Mouse (Mus musculus) kidney, embryonic 16.5 days (tissue): Measurements from ENCODE around the gene 9130019O22Rik. TPM values are rescaled to one million over a fixed set of nuclear protein-coding genes. Genes with fewer than 3 reads are reported as not detected.
"Not testable (repeated sequence)": the region's sequence is repeated elsewhere in the genome, so short reads cannot be mapped to it uniquely, and the experiment has no call there.

Source experiments
- ATAC-seq: fragments of 200-750 bp; cut with Nextera tagmentation; 2 replicates; pipeline ENCODE4 v1.8.0; 2017; ENCODE audit warnings: moderate TSS enrichment; ENCODE audit not compliant: low FRiP score, low TSS enrichment
- H3K27ac ChIP-seq: fragments of 300-500 bp; sonication (generic); 2 replicates; pipeline ENCODE4 v1.5.1; 2014; ENCODE audit warnings: low read length
- H3K27me3 ChIP-seq: fragments of 300-500 bp; sonication (generic); 2 replicates; pipeline ENCODE4 v1.6.1; 2014; ENCODE audit warnings: low read length, control low read depth, mixed read lengths; ENCODE audit not compliant: insufficient read depth
- H3K36me3 ChIP-seq: fragments of 300-500 bp; sonication (generic); 2 replicates; pipeline ENCODE4 v1.6.1; 2014; ENCODE audit warnings: low read length, control low read depth, mixed read lengths; ENCODE audit not compliant: insufficient read depth
- H3K4me1 ChIP-seq: fragments of 300-500 bp; sonication (generic); 2 replicates; pipeline ENCODE4 v1.6.1; 2014; ENCODE audit warnings: low read length, control low read depth, mixed read lengths; ENCODE audit not compliant: insufficient read depth
- H3K4me2 ChIP-seq: fragments of 300-500 bp; sonication (generic); replicated peaks from 2 replicates; pipeline ENCODE4 v1.6.1; 2014; ENCODE audit warnings: low read depth, low read length
- H3K4me3 ChIP-seq: fragments of 300-500 bp; sonication (generic); 2 replicates; pipeline ENCODE4 v1.5.1; 2014; ENCODE audit warnings: mild to moderate bottlenecking, low read length
- H3K9ac ChIP-seq: fragments of 300-500 bp; sonication (generic); replicated peaks from 2 replicates; pipeline ENCODE4 v1.6.1; 2014; ENCODE audit warnings: low read length
- H3K9me3 ChIP-seq: fragments of 300-500 bp; sonication (generic); 2 replicates; pipeline ENCODE4 v1.6.1; 2016; ENCODE audit warnings: low read length, control low read depth
- WGBS: fragments of 180-500 bp; shearing (Covaris S2); extraction: QIAGEN DNeasy Blood & Tissue Kit; methylation state at CpG from one replicate; pipeline ENCODE4 v1.1.7; 2014; 5-methylcytosine and 5-hydroxymethylcytosine counted together
- polyA plus RNA-seq: library from polyadenylated mRNA; unstranded; fragments of >200 nt; fragmentation: Nextera tagmentation; extraction: Ambion mirVana; gene quantifications from 2 replicates; pipeline ENCODE4 v1.2.1, GENCODE M21; 2015

9130019O22Rik gene
- polyA plus RNA-seq, 1 experiment from 2014 or later, result 6.8 TPM

GRCm38 (mm10) chr7:127406002-127406987, 19.3 kb upstream of the 9130019O22Rik start, which contains the start of gene Zfp764:
TSS of gene Zfp764 (minus strand) at chr7:127406822.
- peak within 1 kb of the TSS; percentile 90 for H3K4me2 ChIP-seq
- not testable (repeated sequence) for H3K36me3 ChIP-seq, H3K4me1 ChIP-seq, H3K9me3 ChIP-seq, H3K27me3 ChIP-seq
- peak within 1 kb of the TSS; percentile 84 for H3K9ac ChIP-seq
- peak within 1 kb of the TSS; percentile 65 for H3K4me3 ChIP-seq
- peak; percentile 89 for ATAC-seq
- peak within 1 kb of the TSS; percentile 78 for H3K27ac ChIP-seq
- WGBS, result 3% methylated on average over 40 of the region's 40 CpGs

- H3K27ac ChIP-seq, ATAC-seq, H3K4me2 ChIP-seq, H3K4me3 ChIP-seq, H3K27me3 ChIP-seq, H3K36me3 ChIP-seq, H3K4me1 ChIP-seq, H3K9me3 ChIP-seq, H3K9ac ChIP-seq: not testable (repeated sequence)
- 82% methylated on average over 6 of the region's 6 CpGs for WGBS
Measured at GRCm38 (mm10) chr7:127404101-127404500, 17.1 kb upstream of the 9130019O22Rik start.

- Histone ChIP-seq H3K4me2 (no peak overlapping the region), H3K27me3 (no peaks in the 10 kb centered on the region), H3K36me3 (peaks cover 6% of the 10 kb centered on the region), H3K9ac (no peak overlapping the region), H3K4me3 (no peak overlapping the region), H3K9me3 (no peaks in the 10 kb centered on the region), H3K4me1 (peaks cover 3% of the 10 kb centered on the region; the same call in 1 of the 2 replicates), H3K27ac (no peak overlapping the region)
- WGBS, result 57% methylated on average over 2 of the region's 2 CpGs
- no peak for ATAC-seq
Measured at GRCm38 (mm10) chr7:127402980-127403379, 16.0 kb upstream of the 9130019O22Rik start.

GRCm38 (mm10) chr7:127400355-127400754, 13.4 kb upstream of the 9130019O22Rik start:
- Histone ChIP-seq H3K9ac (no peak overlapping the region), H3K36me3 (peaks cover 6% of the 10 kb centered on the region), H3K4me1 (no peaks in the 10 kb centered on the region), H3K9me3 (no peaks in the 10 kb centered on the region), H3K4me3 (no peak overlapping the region), H3K27me3 (no peaks in the 10 kb centered on the region), H3K27ac (no peak overlapping the region), H3K4me2 (no peak overlapping the region)
- no peak for ATAC-seq
- 58% methylated on average over 3 of the region's 3 CpGs for WGBS

GRCm38 (mm10) chr7:127393944-127394333, 7.0 kb upstream of the 9130019O22Rik start:
- 17% methylated on average over 7 of the region's 7 CpGs for WGBS
- no peaks in the 10 kb centered on the region for H3K27me3 ChIP-seq
- peak overlapping the region; percentile 68 for H3K9ac ChIP-seq
- H3K27ac ChIP-seq, result peak overlapping the region; percentile 77
- peaks cover 11% of the 10 kb centered on the region for H3K36me3 ChIP-seq
- peak overlapping the region; percentile 78 for H3K4me3 ChIP-seq
- peaks cover 13% of the 10 kb centered on the region; the same call in 1 of the 2 replicates for H3K4me1 ChIP-seq
- ATAC-seq, result no peak
- peak overlapping the region; percentile 90 for H3K4me2 ChIP-seq
- no peaks in the 10 kb centered on the region for H3K9me3 ChIP-seq

- Histone ChIP-seq H3K9me3 (no peaks in the 10 kb centered on the region), H3K9ac (peak within 1 kb of the TSS; percentile 95), H3K4me2 (peak within 1 kb of the TSS; percentile 90), H3K4me1 (peaks cover 13% of the 10 kb centered on the region; the same call in 1 of the 2 replicates), H3K4me3 (peak within 1 kb of the TSS; percentile 78), H3K27me3 (no peaks in the 10 kb centered on the region), H3K36me3 (peaks cover 11% of the 10 kb centered on the region), H3K27ac (peak within 1 kb of the TSS; percentile 93)
- under 1% methylated on average over 43 of the region's 45 CpGs for WGBS
- peak; percentile 94 for ATAC-seq
Measured at GRCm38 (mm10) chr7:127393157-127393943, 6.4 kb upstream of the 9130019O22Rik start, which contains the start of gene E430018J23Rik. TSS of gene E430018J23Rik (minus strand) at chr7:127393629.

- no peaks in the 10 kb centered on the region for H3K27me3 ChIP-seq
- peak overlapping the region; percentile 95 for H3K9ac ChIP-seq
- peak overlapping the region; percentile 90 for H3K4me2 ChIP-seq
- no peak for ATAC-seq
- no peaks in the 10 kb centered on the region for H3K9me3 ChIP-seq
- peak overlapping the region; percentile 78 for H3K4me3 ChIP-seq
- no peak overlapping the region for H3K27ac ChIP-seq
- peaks cover 13% of the 10 kb centered on the region; the same call in 1 of the 2 replicates for H3K4me1 ChIP-seq
- peaks cover 11% of the 10 kb centered on the region for H3K36me3 ChIP-seq
- WGBS, result 88% methylated on average over 8 of the region's 8 CpGs
Measured at GRCm38 (mm10) chr7:127392251-127392824, 5.4 kb upstream of the 9130019O22Rik start.

GRCm38 (mm10) chr7:127391538-127391937, 4.6 kb upstream of the 9130019O22Rik start:
- H3K27me3 ChIP-seq, result no peaks in the 10 kb centered on the region
- peaks cover 13% of the 10 kb centered on the region; the same call in 1 of the 2 replicates for H3K4me1 ChIP-seq
- 97% methylated on average over 16 of the region's 16 CpGs for WGBS
- H3K9me3 ChIP-seq, result no peaks in the 10 kb centered on the region
- no peak for ATAC-seq
- no peak overlapping the region for H3K27ac ChIP-seq
- no peak overlapping the region for H3K4me3 ChIP-seq
- H3K9ac ChIP-seq, result no peak overlapping the region
- no peak overlapping the region for H3K4me2 ChIP-seq
- H3K36me3 ChIP-seq, result peaks cover 11% of the 10 kb centered on the region

- Histone ChIP-seq H3K4me3 (no peak overlapping the region), H3K27me3 (no peaks in the 10 kb centered on the region), H3K9ac (no peak overlapping the region), H3K4me1 (peaks cover 13% of the 10 kb centered on the region; the same call in 1 of the 2 replicates), H3K36me3 (peaks cover 11% of the 10 kb centered on the region), H3K27ac (no peak overlapping the region), H3K9me3 (no peaks in the 10 kb centered on the region), H3K4me2 (no peak overlapping the region)
- ATAC-seq, result no peak
- 76% methylated on average over 7 of the region's 7 CpGs for WGBS
Measured at GRCm38 (mm10) chr7:127390306-127390705, 3.3 kb upstream of the 9130019O22Rik start.
